In the genomic region with DNA sequence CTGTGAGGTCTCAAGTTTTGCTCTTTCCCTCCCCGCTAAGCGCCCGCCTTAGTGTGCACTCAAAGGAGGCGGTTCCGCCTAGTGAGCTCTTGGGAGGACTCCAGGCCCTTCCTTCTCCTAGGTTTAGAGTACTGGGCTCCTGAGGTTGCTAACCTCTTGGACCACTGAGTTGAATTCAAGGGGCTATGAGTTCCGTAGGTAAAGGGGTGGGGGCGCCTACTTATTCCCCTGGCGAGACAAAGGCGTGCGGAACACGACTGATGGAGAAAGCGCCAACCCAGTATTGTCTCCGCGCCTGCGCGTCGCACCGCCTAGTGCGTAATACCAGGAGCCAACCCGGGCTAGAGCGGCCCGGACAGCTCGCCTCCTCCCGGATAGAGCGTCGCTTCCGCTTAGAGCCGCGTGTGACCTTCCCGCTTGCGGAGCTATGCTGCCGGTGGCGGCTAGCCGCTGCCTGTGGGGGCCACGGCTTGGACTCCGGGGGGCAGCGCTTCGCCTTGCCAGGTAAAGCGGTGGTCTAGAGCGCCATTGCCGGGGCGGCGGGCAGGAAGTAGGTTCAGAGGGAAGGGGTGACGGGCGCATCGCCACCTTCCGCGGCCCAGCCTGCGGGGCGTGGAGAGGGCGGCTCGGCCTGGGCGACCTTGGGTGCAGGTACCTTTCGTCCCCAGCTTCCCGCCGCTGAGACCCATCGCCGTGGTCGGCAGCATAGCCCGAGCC, we compare ENCODE assay signal across 7 mouse cellular contexts. TPM values are rescaled to one million over a fixed set of nuclear protein-coding genes. Genes with fewer than 3 reads are reported as not detected.
DNase-seq lines count a peak whose midpoint lies in the region; ATAC-seq lines count a peak whose summit lies in the region.

A gene (plus strand): TSS at position 349 of the 717 bp plus-strand sequence.

- H3K9me3 ChIP-seq in embryonic facial prominence, embryonic 10.5 days: no peaks in the 10 kb centered on the region
- H3K9me3 ChIP-seq in limb, embryonic 10.5 days (replicated peaks): no peaks in the 10 kb centered on the region
- H3K9me3 ChIP-seq in midbrain, embryonic 13.5 days: no peaks in the 10 kb centered on the region

- H3K9ac ChIP-seq in midbrain, embryonic 13.5 days (replicated peaks): peak within 1 kb of the TSS; percentile 90

- peak; percentile 92 for DNase-seq in adrenal gland, postnatal 10 days
- DNase-seq in embryonic facial prominence, embryonic 10.5 days (ENCODE audit: low spot score): peak; percentile 94
- peak; percentile 88 for DNase-seq in kidney, adult 11 months
- DNase-seq in limb, embryonic 10.5 days (ENCODE audit: low spot score): peak; percentile 93
- peak; percentile 78 for DNase-seq in spleen, adult 12 weeks (ENCODE audit: low spot score)

- H3K27ac ChIP-seq in embryonic facial prominence, embryonic 10.5 days (replicated peaks): peak within 1 kb of the TSS; percentile 96
- H3K27ac ChIP-seq in limb, embryonic 10.5 days: peak within 1 kb of the TSS; percentile 95
- H3K27ac ChIP-seq in midbrain, embryonic 13.5 days: peak within 1 kb of the TSS; percentile 91

- peak within 1 kb of the TSS; percentile 100 for H3K4me3 ChIP-seq in embryonic facial prominence, embryonic 10.5 days
- H3K4me3 ChIP-seq in limb, embryonic 10.5 days: peak within 1 kb of the TSS; percentile 98
- peak within 1 kb of the TSS; percentile 88 for H3K4me3 ChIP-seq in midbrain, embryonic 13.5 days (replicated peaks)

- WGBS in embryonic facial prominence, embryonic 10.5 days: 1% methylated on average over 60 of the region's 60 CpGs
- WGBS in limb, embryonic 10.5 days: 1% methylated on average over 60 of the region's 60 CpGs
- WGBS in midbrain, embryonic 13.5 days: under 1% methylated on average over 60 of the region's 60 CpGs

- peaks cover 88% of the 10 kb centered on the region for H3K36me3 ChIP-seq in embryonic facial prominence, embryonic 10.5 days (replicated peaks)
- H3K36me3 ChIP-seq in limb, embryonic 10.5 days: peaks cover 88% of the 10 kb centered on the region
- peaks cover 70% of the 10 kb centered on the region for H3K36me3 ChIP-seq in midbrain, embryonic 13.5 days

- peak within 1 kb of the TSS; percentile 94 for H3K4me2 ChIP-seq in midbrain, embryonic 13.5 days (replicated peaks)

- H3K4me1 ChIP-seq in embryonic facial prominence, embryonic 10.5 days: peaks cover 24% of the 10 kb centered on the region
- H3K4me1 ChIP-seq in limb, embryonic 10.5 days: peaks cover 25% of the 10 kb centered on the region
- H3K4me1 ChIP-seq in midbrain, embryonic 13.5 days (replicated peaks): peaks cover 22% of the 10 kb centered on the region

- peak; percentile 85 for ATAC-seq in granulocyte monocyte progenitor cell, adult 5-6 weeks (replicated peaks; ENCODE audit: poor library complexity, severe bottlenecking)
- ATAC-seq in midbrain, embryonic 13.5 days: peak; percentile 96

- H3K27me3 ChIP-seq in embryonic facial prominence, embryonic 10.5 days (replicated peaks; ENCODE audit: low read depth, poor library complexity, severe bottlenecking): no peaks in the 10 kb centered on the region
- H3K27me3 ChIP-seq in limb, embryonic 10.5 days (ENCODE audit: low read depth, poor library complexity, severe bottlenecking): no peaks in the 10 kb centered on the region
- H3K27me3 ChIP-seq in midbrain, embryonic 13.5 days: no peaks in the 10 kb centered on the region

RNA-seq across cellular contexts. Expression of the gene that starts here (rescaled TPM):
- 100 to 1,000 TPM; 179 to 189 TPM for total RNA-seq in adrenal gland, postnatal 10 days (2021)
- 206 and 216 TPM in 2 replicates for polyA plus RNA-seq in embryonic facial prominence, embryonic 10.5 days (2016; fragmentation: Nextera tagmentation; extraction: Ambion mirVana)
- 113 and 121 TPM in 2 replicates for total RNA-seq in granulocyte monocyte progenitor cell, adult 5-6 weeks (2014; fragmentation: Nextera tagmentation)
- total RNA-seq in granulocyte monocyte progenitor cell, adult 5-6 weeks (2017): 131 and 159 TPM in 2 replicates
- polyA plus RNA-seq in limb, embryonic 10.5 days (2016; fragmentation: Nextera tagmentation; extraction: Ambion mirVana): 187 and 250 TPM in 2 replicates
- polyA plus RNA-seq in midbrain, embryonic 13.5 days (2015; fragmentation: Nextera tagmentation; extraction: Ambion mirVana): 111 and 113 TPM in 2 replicates

Comparison
In these comparisons a context has a peak if more than half of its experiments do, and no peak if none do; other contexts are left out.
1. Peak in every context shown above with its lines: DNase-seq, ATAC-seq, H3K4me3 ChIP-seq and H3K27ac ChIP-seq.